Mouse (Mus musculus) liver, embryonic 15.5 days (tissue): Measurements from ENCODE around the gene Meioc. TPM values are rescaled to one million over a fixed set of nuclear protein-coding genes. Genes with fewer than 3 reads are reported as not detected.

Experiments used
- ATAC-seq: fragments of 200-750 bp; cut with Nextera tagmentation; 2 replicates; pipeline ENCODE4 v1.8.0; 2017; ENCODE audit warnings: moderate number of reproducible peaks, mild to moderate bottlenecking, moderate library complexity; ENCODE audit not compliant: insufficient read depth
- H3K27ac ChIP-seq: fragments of 300-500 bp; sonication (generic); replicated peaks from 2 replicates; pipeline ENCODE4 v1.5.1; 2015; ENCODE audit warnings: mild to moderate bottlenecking, inconsistent platforms
- H3K27me3 ChIP-seq: fragments of 300-500 bp; sonication (generic); 2 replicates; pipeline ENCODE4 v1.6.1; 2015; ENCODE audit warnings: mild to moderate bottlenecking, inconsistent platforms
- H3K36me3 ChIP-seq: fragments of 300-500 bp; sonication (generic); replicated peaks from 2 replicates; pipeline ENCODE4 v1.6.1; 2015; ENCODE audit warnings: moderate library complexity, mild to moderate bottlenecking, inconsistent platforms
- H3K4me1 ChIP-seq: fragments of 300-500 bp; sonication (generic); replicated peaks from 2 replicates; pipeline ENCODE4 v1.6.1; 2015; ENCODE audit warnings: inconsistent platforms
- H3K4me2 ChIP-seq: fragments of 300-500 bp; sonication (generic); 2 replicates; pipeline ENCODE4 v1.6.1; 2015; ENCODE audit warnings: moderate library complexity, mild to moderate bottlenecking, inconsistent platforms
- H3K4me3 ChIP-seq: fragments of 300-500 bp; sonication (generic); replicated peaks from 2 replicates; pipeline ENCODE4 v1.5.1; 2015; ENCODE audit warnings: mild to moderate bottlenecking, inconsistent platforms
- H3K9ac ChIP-seq: fragments of 300-500 bp; sonication (generic); 2 replicates; pipeline ENCODE4 v1.6.1; 2015; ENCODE audit warnings: moderate library complexity, mild to moderate bottlenecking, inconsistent platforms
- H3K9me3 ChIP-seq: fragments of 300-500 bp; sonication (generic); replicated peaks from 2 replicates; pipeline ENCODE4 v1.6.1; 2016; ENCODE audit warnings: inconsistent platforms
- WGBS: fragments of 180-500 bp; shearing (Covaris S2); methylation state at CpG from one replicate; pipeline ENCODE4 v1.1.7; 2015; ENCODE audit warnings: mixed read lengths; ENCODE audit not compliant: insufficient replicate concordance; 5-methylcytosine and 5-hydroxymethylcytosine counted together
- microRNA-seq: library from miRNA; unstranded; fragments of <30 nt; microRNA quantifications from one replicate; pipeline ENCODE4, GENCODE M21; 2016
- polyA plus RNA-seq: library from polyadenylated mRNA; unstranded; fragments of >200 nt; fragmentation: Nextera tagmentation; extraction: Ambion mirVana; gene quantifications from 2 replicates; pipeline ENCODE4 v1.2.1, GENCODE M21; 2015

The Meioc gene
- polyA plus RNA-seq, 1 experiment from 2014 or later: 0.09 TPM

DNA sequence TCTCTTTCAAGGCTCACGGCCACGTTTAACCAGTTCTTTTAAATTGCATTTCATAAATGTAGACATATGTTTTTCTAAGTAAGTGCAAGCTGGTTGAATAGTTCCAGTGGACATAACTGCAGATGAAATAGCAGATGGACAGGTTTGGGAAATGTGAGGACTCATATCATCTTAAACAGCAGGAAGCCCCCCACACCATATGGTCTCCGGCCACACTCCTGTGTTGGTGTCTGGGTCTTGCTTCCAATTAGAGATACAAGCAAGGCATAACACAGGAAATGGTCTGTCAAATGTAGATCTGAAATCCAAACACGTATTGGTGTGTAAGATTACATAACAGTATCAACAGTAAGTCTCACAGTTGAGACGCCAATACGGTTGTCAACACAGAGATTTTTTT, 67.8 kb downstream of the Meioc start:
- H3K4me2 ChIP-seq: no peak overlapping the region
- WGBS: 28% methylated on average over 6 of the region's 6 CpGs
- no peak overlapping the region for H3K9ac ChIP-seq
- H3K9me3 ChIP-seq: no peaks in the 10 kb centered on the region
- no peaks in the 10 kb centered on the region for H3K4me1 ChIP-seq
- 0 out of 2 replicates have a peak, but pooled peaks cover 4% of the 10 kb centered on the region for H3K27me3 ChIP-seq
- no peak overlapping the region for H3K27ac ChIP-seq
- H3K4me3 ChIP-seq: no peak overlapping the region
- no peaks in the 10 kb centered on the region for H3K36me3 ChIP-seq
- no peak for ATAC-seq

Small RNA genes lying within 50 kb of the gene (microRNA-seq; reads per million reads assigned to microRNA genes)
- not detected for gene Gm22920

Other genes with a start within 250 kb of the Meioc start
- gene Grn, start 233.4 kb upstream of the Meioc start, polyA plus RNA-seq: 94.8 and 121 TPM in 2 replicates
- 0.28 and 0.61 TPM in 2 replicates for gene Fam171a2, start 216.0 kb upstream of the Meioc start, polyA plus RNA-seq
- 26.9 and 35.1 TPM in 2 replicates for gene Itga2b, start 193.6 kb upstream of the Meioc start, polyA plus RNA-seq
- gene Gpatch8, start 107.3 kb upstream of the Meioc start, polyA plus RNA-seq: 20.1 and 20.8 TPM in 2 replicates
- 0.22 and 0.29 TPM in 2 replicates for gene Gm11627, start 84.3 kb upstream of the Meioc start, polyA plus RNA-seq
- gene Fzd2, start 59.3 kb upstream of the Meioc start, polyA plus RNA-seq: 0.41 and 0.60 TPM in 2 replicates
- 13.4 and 13.6 TPM in 2 replicates for gene Ccdc43, start 34.1 kb downstream of the Meioc start, polyA plus RNA-seq
- 0.08 and 0.26 TPM in 2 replicates for gene Adam11, start 97.7 kb downstream of the Meioc start, polyA plus RNA-seq
- gene Gjc1, start 156.0 kb downstream of the Meioc start, polyA plus RNA-seq: 1.4 and 1.6 TPM in 2 replicates
- gene Higd1b, start 172.1 kb downstream of the Meioc start, polyA plus RNA-seq: not detected in 2 replicates
- 106 and 113 TPM in 2 replicates for gene Eftud2, start 217.3 kb downstream of the Meioc start, polyA plus RNA-seq
- 1.0 and 1.1 TPM in 2 replicates for gene Ccdc103, start 217.5 kb downstream of the Meioc start, polyA plus RNA-seq
- gene Fam187a, start 221.5 kb downstream of the Meioc start, polyA plus RNA-seq: 0.07 TPM in 1 of 2 replicates, not detected in the other
- 8.5 and 9.4 TPM in 2 replicates for gene Gfap, start 237.2 kb downstream of the Meioc start, polyA plus RNA-seq